Mouse (Mus musculus): ENCODE measurements around the gene Brf1. TPM values are rescaled to one million over a fixed set of nuclear protein-coding genes. Genes with fewer than 3 reads are reported as not detected.

Brf1 gene
- total and polyA plus RNA-seq, 2 experiments from 2014 or later, result 39.0 to 42.1 TPM

DNA sequence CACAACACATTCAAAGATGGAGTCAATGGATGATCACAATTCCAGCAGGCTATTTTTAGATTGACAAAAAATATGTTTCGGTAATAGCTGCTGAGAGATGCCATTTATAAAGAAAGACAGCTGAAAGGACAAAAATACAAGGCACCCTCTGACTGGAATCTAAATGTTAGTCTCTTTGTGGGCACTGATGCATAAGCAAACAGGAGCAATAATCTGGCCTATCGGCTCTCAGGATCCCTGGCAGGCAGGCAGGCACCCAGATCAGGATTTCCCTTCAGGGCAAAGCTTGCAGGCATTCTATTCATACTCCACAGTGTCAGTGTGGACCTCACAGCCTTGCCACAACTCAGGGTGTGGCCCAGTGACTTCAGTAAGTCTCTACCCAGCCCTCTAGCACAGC is 18.5 kb downstream of the Brf1 start:
- H3K27ac ChIP-seq (ENCODE audit: low read depth, low read length), result no peak overlapping the region
- H3K4me3 ChIP-seq (ENCODE audit: low read depth, low read length), result no peak overlapping the region
- TF ChIP-seq CTCF (IDR thresholded peaks at IDR 0.05), result no peak
- H3K9me3 ChIP-seq (ENCODE audit: low read length), result no peaks in the 10 kb centered on the region
- ATAC-seq (ENCODE audit: low FRiP score) (no peak), DNase-seq (ENCODE audit: low spot score) (no peak)
- H3K36me3 ChIP-seq (ENCODE audit: insufficient read depth, low read length), result peaks cover 57% of the 10 kb centered on the region
- H3K27me3 ChIP-seq (ENCODE audit: insufficient read depth, low read length), result no peaks in the 10 kb centered on the region
- no peak overlapping the region for H3K9ac ChIP-seq (replicated peaks; ENCODE audit: low read length, poor library complexity, severe bottlenecking)
- WGBS, result 66% methylated on average over 2 of the region's 2 CpGs
- H3K4me1 ChIP-seq (ENCODE audit: insufficient read depth, low read length), result no peaks in the 10 kb centered on the region
- H3K4me2 ChIP-seq (ENCODE audit: low read depth, low read length, poor library complexity, severe bottlenecking), result no peak overlapping the region

DNA sequence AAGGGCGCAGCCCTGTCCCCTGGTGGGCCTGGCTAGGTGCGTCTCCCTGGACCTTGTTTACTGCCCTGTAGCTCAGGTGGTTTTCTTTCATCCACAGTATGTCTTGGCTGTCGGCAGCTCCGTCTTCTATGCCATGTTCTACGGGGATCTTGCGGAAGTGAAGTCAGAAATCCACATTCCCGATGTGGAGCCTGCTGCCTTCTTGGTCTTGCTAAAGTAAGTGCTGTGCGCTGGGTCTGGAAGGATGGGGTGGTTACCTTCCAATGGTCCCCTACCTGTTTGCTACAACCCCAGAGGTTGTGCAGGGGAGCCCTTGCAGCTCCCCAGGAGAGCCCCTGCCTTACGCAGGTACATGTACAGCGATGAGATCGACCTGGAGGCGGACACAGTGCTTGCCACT is 23.3 kb downstream of the Brf1 start:
- peak overlapping the region; percentile 89 for H3K4me2 ChIP-seq (ENCODE audit: low read depth, low read length, poor library complexity, severe bottlenecking)
- H3K9ac ChIP-seq (replicated peaks; ENCODE audit: low read length, poor library complexity, severe bottlenecking), result peak overlapping the region; percentile 92
- 40% methylated on average over 12 of the region's 12 CpGs for WGBS
- peaks cover 51% of the 10 kb centered on the region for H3K36me3 ChIP-seq (ENCODE audit: insufficient read depth, low read length)
- H3K4me3 ChIP-seq (ENCODE audit: low read depth, low read length), result peak overlapping the region; percentile 73
- no peaks in the 10 kb centered on the region for H3K27me3 ChIP-seq (ENCODE audit: insufficient read depth, low read length)
- H3K4me1 ChIP-seq (ENCODE audit: insufficient read depth, low read length), result no peaks in the 10 kb centered on the region
- peak overlapping the region; percentile 96 for H3K27ac ChIP-seq (ENCODE audit: low read depth, low read length)
- H3K9me3 ChIP-seq (ENCODE audit: low read length), result no peaks in the 10 kb centered on the region
- peak; percentile 16; the same call in 1 of the 2 replicates for TF ChIP-seq CTCF (IDR thresholded peaks at IDR 0.05)
- DNase-seq (ENCODE audit: low spot score) (no peak), ATAC-seq (ENCODE audit: low FRiP score) (no peak)

DNA sequence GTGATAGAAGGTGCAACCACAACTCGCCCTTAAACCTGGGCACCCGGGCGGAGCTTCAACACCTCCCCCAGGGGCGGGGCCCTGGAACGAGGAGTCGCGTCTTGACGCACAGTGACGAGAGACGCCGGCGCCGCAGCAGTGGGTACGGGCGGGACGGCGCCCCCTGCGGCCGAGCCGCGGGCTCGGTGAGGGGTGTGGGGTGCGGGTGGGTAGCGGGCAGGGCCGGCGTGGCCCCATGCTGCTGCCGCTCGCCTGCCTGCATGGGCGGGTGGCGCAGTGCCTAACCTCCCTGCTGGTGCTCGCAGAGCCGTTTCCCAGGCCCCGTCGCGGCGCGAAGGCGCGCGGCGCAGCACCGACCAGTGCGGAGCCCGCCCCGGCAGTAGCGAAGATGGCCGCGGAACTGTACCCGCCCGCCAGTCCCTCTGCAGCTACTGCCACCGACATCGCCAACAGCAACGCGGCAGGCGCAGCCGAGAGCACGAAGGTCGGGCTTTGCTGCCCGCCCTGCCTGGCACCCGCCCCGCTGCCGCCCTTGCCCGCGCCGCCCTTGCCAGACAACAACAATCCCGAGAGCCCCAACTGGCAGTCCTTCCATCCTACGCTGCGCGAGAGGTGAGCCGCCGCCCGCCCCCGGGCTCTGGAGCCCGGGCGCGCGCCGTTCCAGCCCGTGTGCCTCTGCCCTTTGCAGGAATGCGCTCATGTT is 24.0 kb downstream of the Brf1 start, which contains the start of gene Btbd6:
Gene Btbd6, plus strand, starts transcription at position 112 of the 703 bp plus-strand sequence.
- Histone ChIP-seq H3K36me3 (ENCODE audit: insufficient read depth, low read length) (peaks cover 56% of the 10 kb centered on the region), H3K27ac (ENCODE audit: low read depth, low read length) (peak within 1 kb of the TSS; percentile 96), H3K9me3 (ENCODE audit: low read length) (no peaks in the 10 kb centered on the region), H3K4me3 (ENCODE audit: low read depth, low read length) (peak within 1 kb of the TSS; percentile 73), H3K9ac (replicated peaks; ENCODE audit: low read length, poor library complexity, severe bottlenecking) (peak within 1 kb of the TSS; percentile 92), H3K27me3 (ENCODE audit: insufficient read depth, low read length) (no peaks in the 10 kb centered on the region), H3K4me2 (ENCODE audit: low read depth, low read length, poor library complexity, severe bottlenecking) (peak within 1 kb of the TSS; percentile 89), H3K4me1 (ENCODE audit: insufficient read depth, low read length) (no peaks in the 10 kb centered on the region)
- peak; percentile 67 for TF ChIP-seq CTCF (IDR thresholded peaks at IDR 0.05)
- WGBS, result 0% methylated on average over 55 of the region's 80 CpGs
- peak; percentile 96 for ATAC-seq (ENCODE audit: low FRiP score)
- DNase-seq (ENCODE audit: low spot score), result peak; percentile 94

GRCm38 (mm10) chr12:112974736-112975135 is 25.8 kb downstream of the Brf1 start:
- ATAC-seq (ENCODE audit: low FRiP score) (no peak), DNase-seq (ENCODE audit: low spot score) (no peak)
- H3K4me1 ChIP-seq (ENCODE audit: insufficient read depth, low read length), result no peaks in the 10 kb centered on the region
- H3K9ac ChIP-seq (replicated peaks; ENCODE audit: low read length, poor library complexity, severe bottlenecking), result no peak overlapping the region
- WGBS, result 79% methylated on average over 9 of the region's 9 CpGs
- no peaks in the 10 kb centered on the region for H3K27me3 ChIP-seq (ENCODE audit: insufficient read depth, low read length)
- no peak for TF ChIP-seq CTCF (IDR thresholded peaks at IDR 0.05)
- no peak overlapping the region for H3K4me2 ChIP-seq (ENCODE audit: low read depth, low read length, poor library complexity, severe bottlenecking)
- no peak overlapping the region for H3K4me3 ChIP-seq (ENCODE audit: low read depth, low read length)
- H3K36me3 ChIP-seq (ENCODE audit: insufficient read depth, low read length), result peaks cover 55% of the 10 kb centered on the region
- H3K27ac ChIP-seq (ENCODE audit: low read depth, low read length), result no peak overlapping the region
- H3K9me3 ChIP-seq (ENCODE audit: low read length), result no peaks in the 10 kb centered on the region

- no peak for TF ChIP-seq CTCF (IDR thresholded peaks at IDR 0.05)
- no peak overlapping the region for H3K9ac ChIP-seq (replicated peaks; ENCODE audit: low read length, poor library complexity, severe bottlenecking)
- DNase-seq (ENCODE audit: low spot score), result no peak
- H3K4me2 ChIP-seq (ENCODE audit: low read depth, low read length, poor library complexity, severe bottlenecking), result no peak overlapping the region
- H3K4me1 ChIP-seq (ENCODE audit: insufficient read depth, low read length), result no peaks in the 10 kb centered on the region
- 92% methylated on average over 6 of the region's 6 CpGs for WGBS
- H3K9me3 ChIP-seq (ENCODE audit: low read length), result no peaks in the 10 kb centered on the region
- no peaks in the 10 kb centered on the region for H3K27me3 ChIP-seq (ENCODE audit: insufficient read depth, low read length)
- no peak overlapping the region for H3K4me3 ChIP-seq (ENCODE audit: low read depth, low read length)
- ATAC-seq (ENCODE audit: low FRiP score), result no peak
- H3K27ac ChIP-seq (ENCODE audit: low read depth, low read length), result no peak overlapping the region
- peaks cover 84% of the 10 kb centered on the region for H3K36me3 ChIP-seq (ENCODE audit: insufficient read depth, low read length)
These were observed 30.9 kb downstream of the Brf1 start for GRCm38 (mm10) chr12:112969616-112970015.

GRCm38 (mm10) chr12:112968943-112969342 is 31.6 kb downstream of the Brf1 start:
- H3K4me2 ChIP-seq (ENCODE audit: low read depth, low read length, poor library complexity, severe bottlenecking), result no peak overlapping the region
- no peaks in the 10 kb centered on the region for H3K4me1 ChIP-seq (ENCODE audit: insufficient read depth, low read length)
- no peaks in the 10 kb centered on the region for H3K27me3 ChIP-seq (ENCODE audit: insufficient read depth, low read length)
- H3K27ac ChIP-seq (ENCODE audit: low read depth, low read length), result no peak overlapping the region
- no peak overlapping the region for H3K4me3 ChIP-seq (ENCODE audit: low read depth, low read length)
- TF ChIP-seq CTCF (IDR thresholded peaks at IDR 0.05), result no peak
- H3K9ac ChIP-seq (replicated peaks; ENCODE audit: low read length, poor library complexity, severe bottlenecking), result no peak overlapping the region
- H3K9me3 ChIP-seq (ENCODE audit: low read length), result no peaks in the 10 kb centered on the region
- peaks cover 88% of the 10 kb centered on the region for H3K36me3 ChIP-seq (ENCODE audit: insufficient read depth, low read length)
- ATAC-seq (ENCODE audit: low FRiP score) (no peak), DNase-seq (ENCODE audit: low spot score) (no peak)
- whole genome bisulfite sequencing, result 63% methylated on average over 8 of the region's 8 CpGs

Data from midbrain, postnatal 0 days (tissue).